Mouse (Mus musculus): Measurements from ENCODE around the gene Tcf15. TPM values are rescaled to one million over a fixed set of nuclear protein-coding genes. Genes with fewer than 3 reads are reported as not detected.

Tcf15 gene
- polyA plus RNA-seq, 1 experiment from 2014 or later: 9.2 TPM

DNA sequence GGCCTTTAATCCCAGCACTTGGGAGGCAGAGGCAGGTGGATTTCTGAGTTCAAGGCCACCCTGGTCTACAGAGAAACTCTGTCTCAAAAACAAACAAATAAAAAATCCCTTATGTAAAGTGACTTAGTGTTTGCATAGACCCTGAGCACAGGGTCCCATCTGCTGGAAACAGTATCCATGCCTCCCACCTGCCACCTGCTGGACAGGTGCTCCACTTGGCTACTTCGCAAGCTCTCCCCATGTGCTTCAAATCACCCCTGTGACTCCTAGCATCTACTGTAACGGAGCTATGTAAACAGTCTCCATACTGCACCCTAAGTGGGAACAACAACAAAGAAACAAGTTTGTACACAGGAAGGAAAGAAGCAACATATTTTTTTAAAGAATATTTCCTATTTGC is 14.8 kb upstream of the Tcf15 start:
- Histone ChIP-seq H3K27ac (replicated peaks) (no peak overlapping the region), H3K4me1 (peaks cover 9% of the 10 kb centered on the region), H3K36me3 (no peaks in the 10 kb centered on the region), H3K27me3 (replicated peaks) (peaks cover 23% of the 10 kb centered on the region; the same call in 1 of the 2 replicates), H3K4me3 (no peak overlapping the region), H3K9ac (no peak overlapping the region), H3K9me3 (no peaks in the 10 kb centered on the region), H3K4me2 (no peak overlapping the region)
- WGBS: 46% methylated on average over 2 of the region's 2 CpGs
- no peak for ATAC-seq (ENCODE audit: extremely low read depth, insufficient number of reproducible peaks, low FRiP score, low TSS enrichment)

DNA sequence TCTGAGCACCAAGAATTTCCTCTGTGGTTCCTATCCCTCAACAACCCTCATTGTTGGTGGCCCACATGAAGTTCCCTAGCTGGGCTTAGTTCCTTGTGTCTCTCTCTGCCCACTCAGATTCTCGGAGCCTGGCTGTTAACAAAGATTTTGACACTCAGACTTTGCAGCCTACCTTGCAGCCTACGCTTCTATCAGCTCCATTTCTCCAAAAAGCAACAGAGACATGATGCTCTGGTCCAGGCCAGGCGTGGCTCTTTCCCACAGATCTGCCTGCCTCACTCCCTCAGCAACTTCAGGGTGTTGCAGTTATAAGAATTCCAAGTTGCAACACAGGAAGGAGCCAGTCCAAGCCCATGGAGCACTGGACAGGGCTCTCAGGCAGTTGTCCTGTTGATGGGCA is 13.6 kb upstream of the Tcf15 start:
- H3K9me3 ChIP-seq: no peaks in the 10 kb centered on the region
- H3K9ac ChIP-seq: no peak overlapping the region
- 51% methylated on average over 3 of the region's 3 CpGs for WGBS
- no peak for ATAC-seq (ENCODE audit: extremely low read depth, insufficient number of reproducible peaks, low FRiP score, low TSS enrichment)
- no peaks in the 10 kb centered on the region for H3K36me3 ChIP-seq
- H3K4me3 ChIP-seq: no peak overlapping the region
- H3K27me3 ChIP-seq (replicated peaks): peaks cover 23% of the 10 kb centered on the region; the same call in 1 of the 2 replicates
- H3K27ac ChIP-seq (replicated peaks): no peak overlapping the region
- peaks cover 9% of the 10 kb centered on the region for H3K4me1 ChIP-seq
- no peak overlapping the region for H3K4me2 ChIP-seq

DNA sequence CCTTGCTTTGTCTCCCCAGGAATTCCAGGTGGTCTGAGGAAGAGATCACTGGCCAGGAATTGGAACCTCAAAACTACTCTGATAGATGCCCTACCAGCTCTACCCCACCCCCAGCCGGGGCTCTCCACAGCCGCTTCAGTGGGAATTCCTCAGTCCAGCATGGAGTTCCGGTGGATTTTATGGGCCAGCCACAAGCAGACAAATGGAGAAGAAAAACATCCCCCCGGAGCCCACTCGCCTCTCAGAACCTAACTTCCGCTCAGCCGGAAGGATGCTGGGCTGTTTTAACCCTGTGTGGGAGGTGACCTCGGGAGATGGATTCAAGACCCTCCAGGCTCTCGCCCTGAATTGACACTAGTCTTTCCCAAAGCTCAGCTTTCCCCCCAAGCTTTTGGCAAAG is 11.3 kb upstream of the Tcf15 start:
- H3K27ac ChIP-seq (replicated peaks): no peak overlapping the region
- H3K27me3 ChIP-seq (replicated peaks): peaks cover 25% of the 10 kb centered on the region; the same call in 1 of the 2 replicates
- H3K9me3 ChIP-seq: no peaks in the 10 kb centered on the region
- H3K36me3 ChIP-seq: no peaks in the 10 kb centered on the region
- 38% methylated on average over 9 of the region's 9 CpGs for WGBS
- H3K4me2 ChIP-seq: no peak overlapping the region
- peaks cover 9% of the 10 kb centered on the region for H3K4me1 ChIP-seq
- no peak for ATAC-seq (ENCODE audit: extremely low read depth, insufficient number of reproducible peaks, low FRiP score, low TSS enrichment)
- no peak overlapping the region for H3K9ac ChIP-seq
- no peak overlapping the region for H3K4me3 ChIP-seq

DNA sequence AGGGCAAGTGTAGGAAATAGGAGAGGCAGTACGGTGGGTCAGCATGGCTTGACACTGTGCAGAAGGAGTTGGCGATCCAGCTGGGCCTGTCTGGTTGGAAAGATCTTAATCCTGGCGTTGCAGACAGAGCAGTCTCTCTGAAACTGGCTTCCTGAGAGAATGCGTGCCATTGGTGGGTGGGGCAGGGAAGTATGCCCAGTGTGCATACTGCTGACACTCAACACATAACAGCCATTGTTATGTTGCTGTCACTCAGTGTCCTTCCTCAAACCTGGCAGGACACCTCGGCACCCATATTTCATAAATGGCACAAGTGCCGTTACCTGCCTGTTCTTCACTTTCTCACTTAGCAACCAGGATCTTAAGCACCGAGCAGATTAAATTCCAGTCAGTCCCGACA is 10.7 kb upstream of the Tcf15 start:
- ATAC-seq (ENCODE audit: extremely low read depth, insufficient number of reproducible peaks, low FRiP score, low TSS enrichment): no peak
- H3K9me3 ChIP-seq: no peaks in the 10 kb centered on the region
- 52% methylated on average over 8 of the region's 8 CpGs for WGBS
- H3K4me3 ChIP-seq: no peak overlapping the region
- peaks cover 32% of the 10 kb centered on the region; the same call in 1 of the 2 replicates for H3K27me3 ChIP-seq (replicated peaks)
- no peak overlapping the region for H3K9ac ChIP-seq
- H3K4me1 ChIP-seq: peaks cover 9% of the 10 kb centered on the region
- H3K4me2 ChIP-seq: no peak overlapping the region
- no peak overlapping the region for H3K27ac ChIP-seq (replicated peaks)
- H3K36me3 ChIP-seq: no peaks in the 10 kb centered on the region

DNA sequence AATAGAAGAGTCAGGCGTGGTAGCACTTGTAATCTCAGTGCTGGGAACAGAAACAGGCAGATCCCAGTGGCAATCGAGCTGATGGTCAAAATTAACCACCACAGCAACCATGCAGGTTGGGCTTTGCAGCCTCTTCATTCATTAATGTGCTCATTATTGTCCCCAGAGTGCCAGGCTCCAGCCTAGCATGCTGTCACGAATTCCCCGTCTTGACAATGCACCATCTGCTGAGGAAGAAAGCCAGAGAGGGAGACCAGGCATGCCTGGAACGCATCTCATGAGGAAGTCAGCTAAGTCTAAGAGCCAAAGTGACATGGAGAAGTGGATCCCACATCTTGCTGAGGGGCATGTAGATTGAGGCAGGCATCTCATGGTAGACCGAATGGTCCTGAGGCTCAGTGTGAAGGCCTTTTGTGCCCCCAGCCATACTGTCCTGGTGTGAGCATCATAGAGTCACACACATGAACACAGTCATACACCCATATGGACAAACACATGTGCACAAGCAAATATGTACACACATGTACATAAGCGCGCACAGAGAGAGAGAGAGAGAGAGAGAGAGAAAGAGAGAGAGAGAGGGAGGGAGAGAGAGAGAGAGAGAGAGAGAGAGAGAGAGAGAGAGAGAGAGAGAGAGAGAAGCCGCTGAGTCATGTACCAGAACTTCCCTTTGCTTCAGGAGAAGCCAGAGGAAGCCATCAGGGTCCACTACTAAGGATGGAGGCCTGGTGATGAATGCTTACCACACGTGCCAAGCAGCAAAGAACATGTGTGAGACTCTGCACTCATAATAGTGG is 4.0 kb upstream of the Tcf15 start:
- peaks cover 61% of the 10 kb centered on the region for H3K27me3 ChIP-seq (replicated peaks)
- WGBS: 62% methylated on average over 10 of the region's 10 CpGs
- H3K9me3 ChIP-seq: no peaks in the 10 kb centered on the region
- no peak overlapping the region for H3K27ac ChIP-seq (replicated peaks)
- H3K36me3 ChIP-seq: no peaks in the 10 kb centered on the region
- H3K4me1 ChIP-seq: peaks cover 30% of the 10 kb centered on the region
- no peak for ATAC-seq (ENCODE audit: extremely low read depth, insufficient number of reproducible peaks, low FRiP score, low TSS enrichment)
- H3K4me2 ChIP-seq: no peak overlapping the region
- no peak overlapping the region for H3K4me3 ChIP-seq
- H3K9ac ChIP-seq: no peak overlapping the region

DNA sequence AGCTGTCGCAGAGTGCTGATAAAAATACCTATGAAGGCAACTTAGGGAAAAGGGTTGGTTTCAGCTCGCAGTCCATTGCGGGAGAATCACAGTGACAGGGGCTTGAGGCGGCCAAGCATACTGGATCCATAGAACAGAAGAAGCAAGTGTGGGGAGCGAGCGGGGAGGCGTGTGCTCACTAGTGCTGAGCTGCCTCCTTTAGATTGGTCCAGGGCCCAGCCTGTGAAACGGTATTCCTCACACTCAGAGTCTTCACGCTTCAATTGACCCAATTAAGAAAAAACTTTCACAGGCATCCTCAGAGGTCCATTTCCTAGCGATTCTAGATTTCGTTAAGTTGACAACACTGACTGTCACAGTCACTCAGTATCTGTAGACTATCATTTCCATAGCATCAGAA is 2.4 kb upstream of the Tcf15 start:
- no peak overlapping the region for H3K4me2 ChIP-seq
- H3K4me3 ChIP-seq: no peak overlapping the region
- no peak overlapping the region for H3K9ac ChIP-seq
- WGBS: 42% methylated on average over 11 of the region's 11 CpGs
- H3K9me3 ChIP-seq: no peaks in the 10 kb centered on the region
- no peak for ATAC-seq (ENCODE audit: extremely low read depth, insufficient number of reproducible peaks, low FRiP score, low TSS enrichment)
- H3K36me3 ChIP-seq: no peaks in the 10 kb centered on the region
- H3K4me1 ChIP-seq: peaks cover 30% of the 10 kb centered on the region
- no peak overlapping the region for H3K27ac ChIP-seq (replicated peaks)
- peaks cover 77% of the 10 kb centered on the region for H3K27me3 ChIP-seq (replicated peaks)

DNA sequence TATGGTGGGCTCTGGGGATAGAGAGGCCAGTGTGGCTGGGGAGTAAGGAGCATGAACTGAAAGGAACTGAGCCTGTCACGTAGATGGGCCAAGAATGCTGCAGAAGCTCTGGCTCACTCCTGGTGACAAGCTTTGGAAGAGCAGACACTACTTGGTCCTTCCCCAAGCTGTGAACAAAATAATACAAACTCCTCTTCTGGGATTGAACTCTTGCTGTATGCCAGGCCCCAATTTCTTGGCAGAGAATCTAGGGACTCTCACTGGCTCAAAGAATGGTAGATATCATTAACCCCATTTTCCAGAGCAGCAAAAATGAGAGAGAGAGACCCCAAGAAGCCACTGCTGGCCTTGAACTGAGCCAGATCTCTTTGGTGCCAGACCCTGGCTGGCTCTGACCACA is 1.9 kb upstream of the Tcf15 start:
- Histone ChIP-seq H3K36me3 (no peaks in the 10 kb centered on the region), H3K9ac (peak overlapping the region; percentile 51; the same call in 1 of the 2 replicates), H3K4me3 (peak overlapping the region; percentile 60), H3K9me3 (no peaks in the 10 kb centered on the region), H3K27ac (replicated peaks) (0 out of 2 replicates have a peak overlapping the region, but pooled peaks have one; percentile 22), H3K4me2 (peak overlapping the region; percentile 86), H3K4me1 (peaks cover 30% of the 10 kb centered on the region), H3K27me3 (replicated peaks) (peaks cover 82% of the 10 kb centered on the region)
- 21% methylated on average over 1 of the region's 1 CpGs for WGBS
- ATAC-seq (ENCODE audit: extremely low read depth, insufficient number of reproducible peaks, low FRiP score, low TSS enrichment): no peak

DNA sequence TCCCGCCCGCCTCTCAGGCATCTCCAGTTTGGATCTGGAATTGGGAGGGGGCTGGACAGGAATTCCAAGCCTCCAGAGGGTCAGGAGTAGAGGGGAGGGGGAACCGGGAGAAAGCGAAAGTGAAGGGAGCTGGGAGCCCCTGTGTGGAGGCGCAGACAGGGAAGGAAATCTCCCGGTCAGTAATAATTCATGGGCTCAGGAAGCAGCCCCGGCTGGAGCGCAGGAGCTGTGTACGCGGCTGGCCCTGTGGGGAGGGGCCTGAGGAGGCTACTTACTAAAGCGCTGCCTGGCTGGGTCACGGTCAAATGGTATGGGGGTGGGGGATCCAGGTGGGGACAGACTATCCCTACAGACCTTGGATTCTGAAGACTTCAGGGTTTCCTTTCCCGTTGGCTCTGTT is 1.3 kb upstream of the Tcf15 start:
- H3K4me1 ChIP-seq: peaks cover 30% of the 10 kb centered on the region
- H3K36me3 ChIP-seq: no peaks in the 10 kb centered on the region
- WGBS: 3% methylated on average over 13 of the region's 13 CpGs
- no peak for ATAC-seq (ENCODE audit: extremely low read depth, insufficient number of reproducible peaks, low FRiP score, low TSS enrichment)
- peak overlapping the region; percentile 60 for H3K4me3 ChIP-seq
- peaks cover 85% of the 10 kb centered on the region for H3K27me3 ChIP-seq (replicated peaks)
- H3K4me2 ChIP-seq: peak overlapping the region; percentile 86
- peak overlapping the region; percentile 51 for H3K9ac ChIP-seq
- no peak overlapping the region for H3K27ac ChIP-seq (replicated peaks)
- H3K9me3 ChIP-seq: no peaks in the 10 kb centered on the region

DNA sequence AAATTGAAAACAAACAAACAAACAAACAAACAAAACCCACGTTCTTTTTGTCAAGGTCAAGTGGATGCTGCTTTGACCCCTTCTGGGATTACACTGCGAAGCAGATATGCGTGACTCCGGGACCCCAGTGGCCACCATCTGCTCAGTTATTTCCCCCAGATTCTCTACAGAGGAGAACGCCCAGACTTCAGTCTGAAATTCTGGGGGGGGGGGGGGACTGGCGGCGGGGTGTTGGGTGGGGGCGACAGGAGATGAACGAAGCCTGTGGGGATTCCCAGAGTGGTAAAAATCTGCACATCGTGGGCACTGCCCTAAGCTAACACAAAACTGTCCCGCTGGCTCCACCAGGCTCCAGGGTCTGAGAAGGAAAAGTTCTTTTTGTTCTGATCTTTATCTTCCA is 790 bp upstream of the Tcf15 start:
- H3K27me3 ChIP-seq (replicated peaks): peaks cover 85% of the 10 kb centered on the region
- H3K36me3 ChIP-seq: no peaks in the 10 kb centered on the region
- peak overlapping the region; percentile 51; the same call in 1 of the 2 replicates for H3K9ac ChIP-seq
- H3K9me3 ChIP-seq: no peaks in the 10 kb centered on the region
- peak overlapping the region; percentile 86 for H3K4me2 ChIP-seq
- H3K4me1 ChIP-seq: peaks cover 30% of the 10 kb centered on the region
- H3K4me3 ChIP-seq: peak overlapping the region; percentile 60
- ATAC-seq (ENCODE audit: extremely low read depth, insufficient number of reproducible peaks, low FRiP score, low TSS enrichment): no peak
- 4% methylated on average over 11 of the region's 11 CpGs for WGBS
- H3K27ac ChIP-seq (replicated peaks): no peak overlapping the region

DNA sequence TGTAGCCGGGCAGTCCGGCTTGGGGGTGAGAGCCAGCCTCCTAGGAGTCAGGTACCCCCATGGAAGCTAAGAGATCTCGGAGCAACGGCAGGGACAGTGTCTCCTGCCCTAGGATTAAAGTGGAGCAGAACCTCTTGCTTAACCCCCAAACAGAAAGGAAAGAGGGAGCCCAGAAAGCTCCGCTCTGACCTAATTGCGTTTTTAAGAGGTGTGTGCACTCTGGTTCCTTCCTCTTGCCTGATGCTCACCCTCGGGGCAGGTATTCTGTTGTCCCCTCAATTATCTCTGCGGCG is 743 bp downstream of the Tcf15 start:
- H3K4me2 ChIP-seq: peak overlapping the region; percentile 86
- H3K27ac ChIP-seq (replicated peaks): no peak overlapping the region
- WGBS: 17% methylated on average over 9 of the region's 9 CpGs

DNA sequence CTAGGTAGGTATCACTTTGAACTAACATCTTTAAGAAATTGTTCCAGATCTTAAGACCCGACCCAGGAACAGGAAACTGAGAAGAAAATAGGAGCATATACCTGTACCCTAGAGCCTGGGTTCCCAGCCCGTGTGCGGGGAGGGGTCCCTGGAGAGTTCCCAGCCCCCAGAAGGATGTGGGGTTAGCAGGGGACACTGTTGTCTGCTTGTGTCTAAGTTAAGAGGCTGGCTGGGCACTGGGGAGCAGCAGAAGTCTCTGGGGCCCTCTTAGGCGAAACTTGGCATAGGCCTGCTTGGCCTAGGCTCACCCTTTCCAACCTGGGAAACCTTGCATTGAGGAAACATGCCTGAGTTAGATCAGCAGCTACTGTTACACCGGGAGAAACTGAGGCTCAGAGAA is 1.1 kb downstream of the Tcf15 start:
- no peak for ATAC-seq (ENCODE audit: extremely low read depth, insufficient number of reproducible peaks, low FRiP score, low TSS enrichment)
- H3K4me1 ChIP-seq: peaks cover 30% of the 10 kb centered on the region
- 59% methylated on average over 5 of the region's 5 CpGs for WGBS
- H3K36me3 ChIP-seq: no peaks in the 10 kb centered on the region
- H3K9ac ChIP-seq: 0 out of 2 replicates have a peak overlapping the region, but pooled peaks have one; percentile 4
- peak overlapping the region; percentile 60 for H3K4me3 ChIP-seq
- no peak overlapping the region for H3K27ac ChIP-seq (replicated peaks)
- H3K27me3 ChIP-seq (replicated peaks): peaks cover 81% of the 10 kb centered on the region
- H3K9me3 ChIP-seq: no peaks in the 10 kb centered on the region
- H3K4me2 ChIP-seq: peak overlapping the region; percentile 86

More for the DNA sequence above, 743 bp downstream of the Tcf15 start:
- peaks cover 30% of the 10 kb centered on the region for H3K4me1 ChIP-seq
- H3K4me3 ChIP-seq: peak overlapping the region; percentile 60
- no peaks in the 10 kb centered on the region for H3K36me3 ChIP-seq
- no peak for ATAC-seq (ENCODE audit: extremely low read depth, insufficient number of reproducible peaks, low FRiP score, low TSS enrichment)
- H3K9me3 ChIP-seq: no peaks in the 10 kb centered on the region
- H3K9ac ChIP-seq: peak overlapping the region; percentile 78
- H3K27me3 ChIP-seq (replicated peaks): peaks cover 84% of the 10 kb centered on the region

DNA sequence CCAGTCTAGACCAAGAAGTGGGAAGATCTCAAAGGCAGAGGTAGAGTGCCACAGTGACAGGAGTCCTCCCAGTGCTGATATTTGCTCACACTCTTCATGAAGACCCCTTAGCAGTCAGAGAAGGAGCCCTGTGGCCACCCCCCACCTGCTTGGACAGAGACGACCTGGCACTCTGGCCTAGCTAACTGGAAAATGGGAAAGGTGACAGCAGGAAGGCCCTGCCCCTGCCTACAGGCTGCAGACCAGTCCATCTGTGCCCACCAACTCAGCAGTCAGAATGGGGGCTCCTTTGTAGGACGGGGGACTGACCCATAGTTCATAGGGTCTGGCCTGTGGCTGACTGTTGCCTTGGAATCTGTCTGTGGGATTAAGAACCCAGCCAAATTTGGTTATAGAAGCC is 2.4 kb downstream of the Tcf15 start:
- H3K9me3 ChIP-seq: no peaks in the 10 kb centered on the region
- 67% methylated on average over 2 of the region's 2 CpGs for WGBS
- ATAC-seq (ENCODE audit: extremely low read depth, insufficient number of reproducible peaks, low FRiP score, low TSS enrichment): no peak
- H3K9ac ChIP-seq: no peak overlapping the region
- peak overlapping the region; percentile 60; the same call in 1 of the 2 replicates for H3K4me3 ChIP-seq
- H3K4me1 ChIP-seq: peaks cover 30% of the 10 kb centered on the region
- no peak overlapping the region for H3K27ac ChIP-seq (replicated peaks)
- H3K4me2 ChIP-seq: peak overlapping the region; percentile 86
- H3K27me3 ChIP-seq (replicated peaks): peaks cover 75% of the 10 kb centered on the region
- H3K36me3 ChIP-seq: no peaks in the 10 kb centered on the region
